In the genomic region with DNA sequence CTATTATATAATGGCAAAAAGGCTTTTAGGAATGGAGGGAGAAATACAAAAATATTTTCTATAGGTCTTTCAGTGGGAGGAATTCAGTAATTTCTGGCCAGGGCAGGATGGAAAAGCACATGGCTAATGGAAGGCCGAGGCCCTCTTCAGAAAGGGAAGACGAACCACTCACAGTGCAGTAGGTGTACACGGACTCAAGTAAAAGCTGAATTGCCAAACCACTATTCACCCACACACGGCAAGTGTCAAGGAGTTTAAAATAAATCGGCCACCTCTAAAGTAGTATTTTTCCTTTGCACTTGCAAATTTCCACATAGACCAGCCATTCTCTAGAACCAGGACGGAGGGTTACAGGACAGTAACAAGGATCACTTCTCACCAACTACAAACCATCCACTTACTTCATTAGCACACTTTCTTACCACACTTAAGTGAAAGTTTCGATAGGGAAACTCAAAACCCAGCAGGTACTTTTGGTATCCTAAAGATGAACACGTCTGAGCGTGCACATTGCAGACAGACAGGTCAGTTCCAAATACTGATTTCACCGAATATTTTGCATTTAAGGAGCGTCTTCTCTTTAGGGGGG, we compare ENCODE assay signal across 8 mouse cellular contexts. TPM values are rescaled to one million over a fixed set of nuclear protein-coding genes. Genes with fewer than 3 reads are reported as not detected.
A peak's percentile ranks its signal among the peaks of the same experiment; 100 is the strongest.
DNase-seq lines count a peak whose midpoint lies in the region; ATAC-seq and TF ChIP-seq lines count a peak whose summit lies in the region.

No protein-coding gene starts in this region.

- no peak for ATAC-seq in lung, embryonic 14.5 days (ENCODE audit: insufficient read depth)
- ATAC-seq in embryonic facial prominence, embryonic 13.5 days (ENCODE audit: insufficient number of reproducible peaks, insufficient read depth, low FRiP score, low TSS enrichment, low read depth): no peak
- ATAC-seq in intestine, embryonic 16.5 days: no peak
- ATAC-seq in neural tube, embryonic 12.5 days (ENCODE audit: low FRiP score, low read depth): no peak

- 12% methylated on average over 11 of the region's 11 CpGs for WGBS in lung, embryonic 14.5 days
- 15% methylated on average over 11 of the region's 11 CpGs for WGBS in embryonic facial prominence, embryonic 13.5 days
- WGBS in intestine, embryonic 16.5 days: 7% methylated on average over 11 of the region's 11 CpGs
- WGBS in neural tube, embryonic 12.5 days: 16% methylated on average over 11 of the region's 11 CpGs

- H3K4me1 ChIP-seq in lung, embryonic 14.5 days (ENCODE audit: insufficient read depth): peaks cover 2% of the 10 kb centered on the region; the same call in 1 of the 2 replicates
- peaks cover 37% of the 10 kb centered on the region for H3K4me1 ChIP-seq in embryonic facial prominence, embryonic 13.5 days
- peaks cover 15% of the 10 kb centered on the region for H3K4me1 ChIP-seq in intestine, embryonic 16.5 days (ENCODE audit: control insufficient read depth, insufficient read depth, low read length)
- H3K4me1 ChIP-seq in neural tube, embryonic 12.5 days: peaks cover 15% of the 10 kb centered on the region

- no peak for TF ChIP-seq CTCF in lung, embryonic 14.5 days (IDR thresholded peaks at IDR 0.05; ENCODE audit: low read depth)

- peaks cover 19% of the 10 kb centered on the region for H3K36me3 ChIP-seq in lung, embryonic 14.5 days (ENCODE audit: insufficient read depth)
- peaks cover 21% of the 10 kb centered on the region for H3K36me3 ChIP-seq in embryonic facial prominence, embryonic 13.5 days
- H3K36me3 ChIP-seq in intestine, embryonic 16.5 days (ENCODE audit: control insufficient read depth, insufficient read depth, low read length): no peaks in the 10 kb centered on the region; the same call in 1 of the 2 replicates
- H3K36me3 ChIP-seq in neural tube, embryonic 12.5 days: peaks cover 20% of the 10 kb centered on the region

- H3K9me3 ChIP-seq in lung, embryonic 14.5 days (ENCODE audit: low read depth, low read length): no peaks in the 10 kb centered on the region
- H3K9me3 ChIP-seq in embryonic facial prominence, embryonic 13.5 days: no peaks in the 10 kb centered on the region
- H3K9me3 ChIP-seq in intestine, embryonic 16.5 days (ENCODE audit: control insufficient read depth, low read length): no peaks in the 10 kb centered on the region
- H3K9me3 ChIP-seq in neural tube, embryonic 12.5 days: no peaks in the 10 kb centered on the region

- no peaks in the 10 kb centered on the region for H3K27me3 ChIP-seq in lung, embryonic 14.5 days (ENCODE audit: insufficient read depth, low read length)
- no peaks in the 10 kb centered on the region for H3K27me3 ChIP-seq in embryonic facial prominence, embryonic 13.5 days
- no peaks in the 10 kb centered on the region for H3K27me3 ChIP-seq in intestine, embryonic 16.5 days (replicated peaks; ENCODE audit: control insufficient read depth, insufficient read depth, low read length)
- no peaks in the 10 kb centered on the region for H3K27me3 ChIP-seq in neural tube, embryonic 12.5 days (replicated peaks)

- peak; percentile 29 for DNase-seq in lung, embryonic 14.5 days
- no peak for DNase-seq in lung, postnatal 4 days
- no peak for DNase-seq in urinary bladder, adult 18-20 months (ENCODE audit: low spot score in 2 of 2)
- no peak for DNase-seq in layer of hippocampus, adult 9-11 months
- no peak for DNase-seq in kidney, adult 11 months

- peak overlapping the region; percentile 74 for H3K4me2 ChIP-seq in lung, embryonic 14.5 days
- H3K4me2 ChIP-seq in embryonic facial prominence, embryonic 13.5 days: peak overlapping the region; percentile 80
- H3K4me2 ChIP-seq in intestine, embryonic 16.5 days (ENCODE audit: low read depth, low read length): peak overlapping the region; percentile 69
- peak overlapping the region; percentile 77 for H3K4me2 ChIP-seq in neural tube, embryonic 12.5 days (replicated peaks)

- H3K4me3 ChIP-seq in lung, embryonic 14.5 days (ENCODE audit: low read depth, low read length): peak overlapping the region; percentile 100
- peak overlapping the region; percentile 98 for H3K4me3 ChIP-seq in embryonic facial prominence, embryonic 13.5 days
- H3K4me3 ChIP-seq in intestine, embryonic 16.5 days (ENCODE audit: low read length): peak overlapping the region; percentile 99
- H3K4me3 ChIP-seq in neural tube, embryonic 12.5 days: peak overlapping the region; percentile 76

- H3K9ac ChIP-seq in lung, embryonic 14.5 days: peak overlapping the region; percentile 100
- peak overlapping the region; percentile 100 for H3K9ac ChIP-seq in embryonic facial prominence, embryonic 13.5 days
- peak overlapping the region; percentile 100 for H3K9ac ChIP-seq in intestine, embryonic 16.5 days (ENCODE audit: low read depth, low read length)
- peak overlapping the region; percentile 99 for H3K9ac ChIP-seq in neural tube, embryonic 12.5 days

- H3K27ac ChIP-seq in lung, embryonic 14.5 days (ENCODE audit: low read depth): 0 out of 2 replicates have a peak overlapping the region, but pooled peaks have one; percentile 98
- peak overlapping the region; percentile 98 for H3K27ac ChIP-seq in embryonic facial prominence, embryonic 13.5 days
- peak overlapping the region; percentile 97; the same call in 1 of the 2 replicates for H3K27ac ChIP-seq in intestine, embryonic 16.5 days (ENCODE audit: low read length)
- H3K27ac ChIP-seq in neural tube, embryonic 12.5 days: no peak overlapping the region

RNA-seq across cellular contexts. Expression of gene Tnpo1, which starts 1.2 kb away (rescaled TPM):
- polyA plus RNA-seq in lung, embryonic 14.5 days (2014; fragmentation: Nextera tagmentation; extraction: Ambion mirVana): 39.3 and 46.5 TPM in 2 replicates
- polyA plus RNA-seq in embryonic facial prominence, embryonic 13.5 days (2015; fragmentation: Nextera tagmentation; extraction: Ambion mirVana): 64.7 and 65.0 TPM in 2 replicates
- 49.7 and 50.7 TPM in 2 replicates for polyA plus RNA-seq in intestine, embryonic 16.5 days (2015; fragmentation: Nextera tagmentation; extraction: Ambion mirVana)
- polyA plus RNA-seq in neural tube, embryonic 12.5 days (2016; fragmentation: Nextera tagmentation; extraction: Ambion mirVana): 76.4 and 82.5 TPM in 2 replicates

RNA-seq across cellular contexts. Expression of gene 1700024P04Rik, which starts 59.4 kb away (rescaled TPM):
- not detected in 2 replicates for polyA plus RNA-seq in lung, embryonic 14.5 days (2014; fragmentation: Nextera tagmentation; extraction: Ambion mirVana)
- polyA plus RNA-seq in embryonic facial prominence, embryonic 13.5 days (2015; fragmentation: Nextera tagmentation; extraction: Ambion mirVana): not detected in 2 replicates
- polyA plus RNA-seq in intestine, embryonic 16.5 days (2015; fragmentation: Nextera tagmentation; extraction: Ambion mirVana): not detected in 2 replicates
- not detected in 2 replicates for polyA plus RNA-seq in neural tube, embryonic 12.5 days (2016; fragmentation: Nextera tagmentation; extraction: Ambion mirVana)
